Mouse (Mus musculus) heart, adult 9 months (tissue): ENCODE measurements around the gene Bpnt1.
A peak's percentile ranks its signal among the peaks of the same experiment; 100 is the strongest.

ENCODE experiments used
- DNase-seq, 2 experiments: peaks; one replicate each; pipeline ENCODE4 v3.0.0; 2022; ENCODE audit warnings: low spot score in 2 of 2

The Bpnt1 gene

GRCm38 (mm10) chr1:185331364-185331763, 585 bp upstream of the Bpnt1 start:
- no peak for DNase-seq

GRCm38 (mm10) chr1:185333651-185334050, 1.7 kb downstream of the Bpnt1 start:
- no peak for DNase-seq

- DNase-seq: no peak
Observed at GRCm38 (mm10) chr1:185334136-185334535, 2.2 kb downstream of the Bpnt1 start.

DNA sequence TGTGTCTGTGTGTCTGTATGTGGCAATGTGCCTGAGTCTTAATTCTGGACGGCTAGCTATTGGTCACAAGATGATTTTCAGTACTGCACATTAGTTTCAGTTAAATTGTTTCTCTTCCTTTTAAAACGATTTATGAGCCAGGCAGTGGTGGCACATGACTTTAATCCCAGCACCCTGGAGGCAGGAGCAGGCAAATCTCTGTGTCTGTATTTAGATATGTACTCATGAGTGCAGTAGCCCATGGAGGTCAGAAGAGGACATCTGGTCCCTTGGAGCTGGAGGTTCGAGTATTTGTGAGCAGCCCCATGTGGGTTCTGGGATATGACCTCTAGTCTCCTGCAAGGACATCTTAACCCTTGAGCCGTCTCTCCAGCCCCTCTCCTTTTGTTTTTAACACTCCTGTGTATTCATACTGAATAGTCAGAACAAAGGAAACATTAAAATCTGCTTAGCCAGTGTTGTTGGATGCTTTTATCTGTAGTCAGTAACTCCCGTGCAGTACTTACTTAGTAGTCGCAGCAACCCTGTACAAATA, 3.3 kb downstream of the Bpnt1 start:
- no peak for DNase-seq

DNA sequence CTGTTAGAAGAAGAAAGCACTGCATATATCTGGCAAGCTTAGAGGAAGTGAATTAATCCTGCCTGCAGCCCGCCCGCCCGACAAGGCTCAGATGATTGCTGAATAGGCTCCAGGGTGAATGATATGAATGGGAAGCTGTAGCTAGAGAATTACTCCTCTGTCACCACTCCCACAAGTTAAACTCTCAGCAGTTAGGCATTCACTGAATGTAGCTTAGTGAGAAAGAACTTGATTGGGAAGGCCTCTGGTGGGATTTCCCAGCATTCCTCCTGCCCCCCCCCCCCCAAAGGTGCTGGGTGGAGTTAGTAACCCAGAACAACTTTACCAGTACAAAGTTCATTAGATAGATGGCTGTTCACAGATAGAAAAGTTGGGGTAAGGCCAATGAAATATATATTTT, 4.6 kb downstream of the Bpnt1 start:
- DNase-seq: no peak

GRCm38 (mm10) chr1:185342441-185342840, 10.5 kb downstream of the Bpnt1 start:
- no peak for DNase-seq

DNA sequence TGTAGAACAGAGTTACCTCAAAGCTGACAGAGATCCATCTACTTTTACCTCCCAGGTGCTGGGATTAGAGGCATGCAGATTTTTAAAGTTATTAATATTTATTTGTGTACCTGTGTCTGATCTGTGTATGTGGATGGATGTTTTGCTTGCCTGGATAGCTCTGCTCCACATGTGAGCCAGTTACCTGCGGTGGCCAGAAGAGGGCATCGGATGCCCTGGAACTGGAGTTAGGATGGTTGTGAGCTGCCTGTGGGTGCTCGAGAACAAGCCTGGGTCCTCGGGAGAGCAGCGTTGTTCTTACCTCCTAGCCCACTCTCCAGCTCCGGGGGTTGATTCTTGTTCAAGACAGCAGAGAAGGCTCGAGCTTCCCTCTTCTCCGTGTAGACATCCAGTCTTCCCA, 11.5 kb downstream of the Bpnt1 start:
- no peak for DNase-seq

GRCm38 (mm10) chr1:185346188-185346587, 14.2 kb downstream of the Bpnt1 start:
- DNase-seq: no peak

DNA sequence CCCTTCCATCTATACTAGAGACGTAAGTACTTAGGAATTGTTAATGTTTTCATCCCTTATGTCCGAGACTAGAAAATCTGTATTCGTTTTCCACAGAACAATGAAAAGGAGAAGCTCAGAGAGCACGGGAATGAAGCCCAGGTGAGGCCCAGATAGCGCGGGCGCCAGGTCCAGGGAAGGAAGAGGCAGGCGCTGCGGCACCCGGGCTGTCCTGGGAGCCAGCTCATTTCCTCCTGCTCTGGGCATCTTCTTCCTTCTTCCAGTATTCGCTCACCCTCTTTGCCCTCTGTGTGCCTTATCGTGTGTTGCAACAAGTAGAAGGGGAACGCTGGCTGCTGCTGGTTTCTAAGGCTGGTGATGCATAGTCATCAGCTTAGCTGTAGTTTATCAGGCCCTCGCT, 17.8 kb downstream of the Bpnt1 start:
- DNase-seq: no peak

DNA sequence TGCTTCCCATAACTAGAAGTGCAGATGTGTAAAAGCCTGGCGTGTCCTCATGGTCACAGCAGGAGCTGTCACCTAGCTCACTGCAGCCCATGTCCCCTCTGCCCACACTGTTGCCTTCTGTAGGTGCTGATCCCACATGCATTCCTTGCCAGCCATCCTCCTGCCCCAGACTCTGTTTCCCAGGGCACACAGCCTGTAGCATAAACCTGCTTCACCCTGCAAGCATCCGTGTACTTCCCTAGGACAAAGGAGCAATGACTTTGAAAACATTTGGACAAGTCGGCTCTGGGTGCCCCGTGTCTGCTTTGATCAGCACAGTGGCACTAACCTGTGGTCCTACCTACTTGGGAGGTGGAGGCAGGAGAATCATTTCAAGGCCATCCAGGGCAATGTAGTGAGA, 18.7 kb downstream of the Bpnt1 start:
- DNase-seq: no peak

GRCm38 (mm10) chr1:185352151-185352550, 20.2 kb downstream of the Bpnt1 start:
- DNase-seq: no peak

- DNase-seq: no peak
Observed at GRCm38 (mm10) chr1:185353351-185353750, 21.4 kb downstream of the Bpnt1 start.

- DNase-seq: no peak
Observed at GRCm38 (mm10) chr1:185354731-185355130, 22.8 kb downstream of the Bpnt1 start.

- DNase-seq: no peak
Observed at GRCm38 (mm10) chr1:185356246-185356645, 24.3 kb downstream of the Bpnt1 start.

GRCm38 (mm10) chr1:185358211-185358610, 26.3 kb downstream of the Bpnt1 start:
- no peak for DNase-seq

GRCm38 (mm10) chr1:185362677-185363520, 30.9 kb downstream of the Bpnt1 start, which contains the start of gene Eprs:
Gene Eprs (plus strand): TSS chr1:185363044.
- peak; percentile 98 to 99 for DNase-seq

- DNase-seq: peak; percentile 37 to 54
Observed at GRCm38 (mm10) chr1:185363526-185364182, 31.7 kb downstream of the Bpnt1 start.

DNA sequence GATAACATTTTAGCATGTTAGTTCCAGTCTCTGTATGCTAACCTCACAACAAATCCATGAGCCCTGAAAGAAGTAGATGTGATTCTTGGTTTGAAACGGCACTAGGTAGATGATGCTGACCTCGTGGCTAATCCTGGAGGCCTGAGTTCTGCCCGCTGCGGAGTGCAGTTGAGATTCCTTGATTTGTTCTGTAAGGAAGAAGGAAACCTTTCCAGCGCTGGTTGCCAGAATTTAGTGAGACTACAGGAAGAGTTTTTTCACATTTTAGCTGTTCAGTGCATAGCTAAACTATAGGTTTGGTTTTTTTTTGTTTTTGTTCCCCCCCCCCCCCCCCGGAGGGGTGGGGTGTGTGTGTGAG, 32.2 kb downstream of the Bpnt1 start:
- no peak for DNase-seq

- no peak for DNase-seq
Observed at GRCm38 (mm10) chr1:185367383-185367782, 35.4 kb downstream of the Bpnt1 start.

DNA sequence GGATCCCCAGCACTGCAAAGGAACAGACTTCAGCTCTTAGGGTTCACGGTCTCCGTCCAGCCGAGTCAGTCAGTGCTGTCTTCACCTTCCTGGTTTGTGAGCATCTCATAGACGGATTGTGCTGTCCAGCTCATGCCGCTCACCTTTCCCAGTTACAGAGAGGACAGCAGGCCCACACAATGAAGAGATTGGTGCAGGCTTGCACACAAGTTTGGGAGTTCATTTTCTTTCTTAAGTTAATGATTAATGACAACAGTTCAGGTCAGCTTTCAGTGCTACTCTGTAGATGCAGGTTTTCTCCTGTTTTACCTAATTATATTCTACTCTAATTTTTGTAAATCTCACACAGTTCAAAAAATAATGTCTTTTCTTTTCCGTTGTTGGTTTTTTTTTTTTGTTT, 38.0 kb downstream of the Bpnt1 start:
- no peak for DNase-seq

- no peak for DNase-seq
Observed at GRCm38 (mm10) chr1:185376390-185376789, 44.4 kb downstream of the Bpnt1 start.

- no peak for DNase-seq
Observed at GRCm38 (mm10) chr1:185377429-185377828, 45.5 kb downstream of the Bpnt1 start.

DNA sequence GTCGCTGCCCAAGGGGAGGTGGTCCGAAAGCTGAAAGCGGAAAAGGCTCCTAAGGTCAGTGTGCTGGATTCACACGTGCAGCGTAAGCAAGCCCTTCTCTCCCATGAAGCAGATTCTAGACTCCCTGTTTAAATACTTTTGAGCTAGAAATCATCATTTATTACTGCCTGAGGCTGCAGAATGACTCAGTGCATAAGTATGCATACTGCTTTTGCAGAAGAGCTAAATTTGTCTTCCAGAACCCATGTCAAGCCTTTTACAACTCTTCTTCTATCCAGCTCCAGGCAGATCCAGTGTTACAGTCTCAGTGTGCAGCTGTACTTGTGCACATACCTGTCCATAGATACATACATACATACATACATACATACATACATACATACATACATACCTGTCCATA, 69.7 kb downstream of the Bpnt1 start:
- DNase-seq: no peak
